Mouse (Mus musculus): ENCODE measurements at regions not wholly inside any gene's neighbourhood (a gene's known extent, or its start where the extent isn't known, plus 50 kb on each side); places are given as distances from the start of the nearest gene placed in this dataset.

DNA sequence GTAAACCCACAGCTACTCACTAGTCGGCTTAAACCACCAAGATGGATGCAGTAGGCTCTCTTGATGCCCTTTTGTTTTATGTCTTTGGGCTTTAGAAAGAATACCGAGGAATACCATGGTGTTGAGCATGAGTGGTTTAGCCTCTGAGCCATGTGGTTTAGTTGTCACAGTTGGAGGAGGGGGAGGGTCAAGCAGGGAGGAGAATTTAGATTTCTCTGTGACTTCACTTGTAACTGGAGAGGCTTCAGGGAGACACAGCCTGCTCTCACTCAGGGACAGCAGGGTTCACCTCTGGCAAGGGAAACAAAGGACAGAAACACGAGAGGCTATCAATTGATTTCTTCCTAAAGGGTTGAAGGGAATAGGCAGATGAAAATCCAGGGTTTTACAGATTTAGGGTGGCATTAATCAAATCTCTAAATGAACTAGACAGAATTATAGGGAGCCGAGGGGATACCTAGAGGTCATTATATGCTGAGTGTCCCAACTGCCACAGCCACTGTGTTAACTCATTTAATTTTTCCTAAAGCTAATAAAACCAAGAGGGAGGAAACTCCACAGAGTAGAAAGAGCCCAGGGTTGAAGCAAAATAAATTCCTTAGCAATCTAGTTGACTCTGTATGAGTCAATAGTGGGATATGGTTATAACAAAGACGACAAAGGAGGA, 2113.7 kb upstream of the 5930422O12Rik start:
- H3K4me1 ChIP-seq, result peaks cover 15% of the 10 kb centered on the region
- H3K27me3 ChIP-seq (replicated peaks), result no peaks in the 10 kb centered on the region
- no peak for ATAC-seq (ENCODE audit: extremely low read depth, insufficient number of reproducible peaks, low FRiP score, low TSS enrichment)
- H3K4me2 ChIP-seq, result peak overlapping the region; percentile 60
- 0 out of 2 replicates have a peak overlapping the region, but pooled peaks have one; percentile 5 for H3K27ac ChIP-seq (replicated peaks)
- 45% methylated on average over 5 of the region's 5 CpGs for WGBS
- H3K4me3 ChIP-seq, result 0 out of 2 replicates have a peak overlapping the region, but pooled peaks have one; percentile 8
- peaks cover 4% of the 10 kb centered on the region; the same call in 1 of the 2 replicates for H3K9me3 ChIP-seq
- H3K36me3 ChIP-seq, result no peaks in the 10 kb centered on the region
- H3K9ac ChIP-seq, result peak overlapping the region; percentile 28; the same call in 1 of the 2 replicates

DNA sequence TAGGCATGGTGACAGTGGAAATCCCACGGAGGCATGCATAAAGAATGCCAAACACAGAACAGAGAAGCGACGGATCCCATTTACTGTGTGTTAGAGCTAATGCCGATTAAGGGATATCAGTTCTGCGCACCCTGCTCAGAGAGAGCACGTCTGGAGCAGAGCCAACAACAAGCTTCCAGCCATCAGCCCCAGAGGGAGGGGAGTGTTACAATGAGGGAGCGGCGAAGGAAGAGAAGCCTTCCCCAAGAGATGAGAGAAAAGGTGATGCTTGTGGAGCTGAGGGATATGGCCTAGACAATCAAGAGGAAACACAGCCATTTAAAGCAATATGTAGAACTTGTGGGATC, 2113.2 kb upstream of the 5930422O12Rik start:
- H3K9ac ChIP-seq, result peak overlapping the region; percentile 28; the same call in 1 of the 2 replicates
- peaks cover 15% of the 10 kb centered on the region for H3K4me1 ChIP-seq
- peak overlapping the region; percentile 60 for H3K4me2 ChIP-seq

DNA sequence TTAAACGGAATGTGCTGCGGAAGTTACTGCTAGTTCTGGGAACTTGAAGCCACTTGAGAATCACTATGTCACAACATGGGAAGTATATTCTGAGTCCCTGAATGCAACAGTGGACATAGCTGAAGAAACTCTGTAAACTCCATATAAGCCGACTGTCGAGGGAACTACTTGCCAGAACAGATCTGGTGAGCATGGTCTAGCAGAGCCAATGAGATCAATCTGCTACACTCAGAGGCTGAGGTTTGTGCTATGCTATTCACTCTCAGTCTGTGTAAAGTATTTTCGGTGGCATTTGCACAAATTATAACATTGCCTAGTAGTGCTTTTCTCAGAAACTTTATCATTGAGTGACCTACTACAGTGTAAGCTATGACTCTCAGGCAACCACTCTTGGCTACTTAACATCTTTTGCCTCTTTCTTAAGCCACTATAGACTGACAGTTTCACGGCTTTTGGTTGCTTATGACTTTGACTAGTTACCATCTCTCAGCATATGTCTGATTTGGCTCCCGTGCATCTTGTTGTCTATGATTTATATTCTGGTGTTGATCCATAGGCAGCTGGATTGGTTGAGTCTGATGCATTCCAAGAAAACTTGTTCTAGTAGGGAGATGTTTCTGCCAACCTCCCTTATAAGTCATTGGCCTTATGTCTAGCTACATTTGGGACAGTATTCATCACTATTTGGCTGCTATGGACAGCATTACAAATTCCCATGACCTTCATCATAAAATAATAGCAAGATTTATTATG, 2094.8 kb upstream of the 5930422O12Rik start:
- Histone ChIP-seq H3K27ac (replicated peaks) (no peak overlapping the region), H3K9me3 (no peaks in the 10 kb centered on the region), H3K9ac (no peak overlapping the region), H3K36me3 (no peaks in the 10 kb centered on the region), H3K4me3 (no peak overlapping the region), H3K4me1 (no peaks in the 10 kb centered on the region), H3K27me3 (replicated peaks) (no peaks in the 10 kb centered on the region), H3K4me2 (no peak overlapping the region)
- 80% methylated on average over 7 of the region's 7 CpGs for WGBS
- ATAC-seq (ENCODE audit: extremely low read depth, insufficient number of reproducible peaks, low FRiP score, low TSS enrichment), result no peak

More for the DNA sequence above, 2113.2 kb upstream of the 5930422O12Rik start:
- Histone ChIP-seq H3K27ac (replicated peaks) (0 out of 2 replicates have a peak overlapping the region, but pooled peaks have one; percentile 5), H3K9me3 (peaks cover 4% of the 10 kb centered on the region; the same call in 1 of the 2 replicates), H3K36me3 (no peaks in the 10 kb centered on the region), H3K27me3 (replicated peaks) (no peaks in the 10 kb centered on the region), H3K4me3 (0 out of 2 replicates have a peak overlapping the region, but pooled peaks have one; percentile 8)
- no peak for ATAC-seq (ENCODE audit: extremely low read depth, insufficient number of reproducible peaks, low FRiP score, low TSS enrichment)
- 20% methylated on average over 8 of the region's 8 CpGs for WGBS

DNA sequence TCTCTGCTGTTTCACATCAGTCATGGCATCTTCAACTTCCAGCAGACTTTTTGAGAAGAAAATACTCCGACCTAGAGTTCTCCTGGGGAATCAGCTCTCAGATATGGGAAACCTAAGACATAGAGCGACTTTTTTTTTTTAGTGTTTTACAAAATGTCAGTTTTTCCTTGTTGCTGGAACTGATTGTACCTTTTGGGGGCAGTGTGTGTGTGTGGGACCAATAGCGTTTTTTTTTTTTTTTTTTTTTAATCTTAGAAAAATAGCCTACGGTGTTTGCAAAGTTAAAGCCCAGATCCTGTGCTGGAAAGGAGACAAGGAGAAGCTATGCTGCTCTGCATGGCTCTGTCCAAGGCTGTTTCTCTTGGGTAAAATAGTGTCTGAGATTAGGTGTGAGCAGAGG, 2080.0 kb upstream of the 5930422O12Rik start:
- Histone ChIP-seq H3K4me3 (no peak overlapping the region), H3K9ac (no peak overlapping the region), H3K4me2 (no peak overlapping the region), H3K36me3 (no peaks in the 10 kb centered on the region), H3K27me3 (replicated peaks) (no peaks in the 10 kb centered on the region), H3K27ac (replicated peaks) (no peak overlapping the region), H3K4me1 (no peaks in the 10 kb centered on the region), H3K9me3 (0 out of 2 replicates have a peak, but pooled peaks cover 4% of the 10 kb centered on the region)
- ATAC-seq (ENCODE audit: extremely low read depth, insufficient number of reproducible peaks, low FRiP score, low TSS enrichment), result no peak
- WGBS, result 50% methylated on average over 4 of the region's 4 CpGs

DNA sequence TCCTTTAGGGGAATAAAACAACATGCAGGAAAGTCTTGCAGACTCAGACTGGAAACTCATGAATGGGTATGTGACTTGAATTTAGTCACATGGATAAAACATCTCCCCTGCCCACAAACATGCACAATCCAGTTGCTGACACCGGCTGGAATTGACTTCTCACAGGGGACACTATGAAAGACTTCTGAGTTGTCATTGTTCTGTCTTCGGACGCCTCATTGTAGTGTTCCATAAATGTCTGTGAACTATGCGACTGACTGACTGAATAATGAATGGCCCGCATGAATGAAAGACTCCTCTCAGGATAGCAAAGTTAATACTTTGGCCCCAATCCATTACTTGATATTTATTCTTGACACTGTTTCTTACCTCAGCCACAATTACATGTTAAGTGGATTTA, 2058.9 kb upstream of the 5930422O12Rik start:
- Histone ChIP-seq H3K27me3 (replicated peaks) (no peaks in the 10 kb centered on the region), H3K9me3 (no peaks in the 10 kb centered on the region), H3K4me2 (no peak overlapping the region), H3K27ac (replicated peaks) (no peak overlapping the region), H3K4me1 (0 out of 2 replicates have a peak, but pooled peaks cover 3% of the 10 kb centered on the region), H3K4me3 (no peak overlapping the region), H3K36me3 (no peaks in the 10 kb centered on the region), H3K9ac (no peak overlapping the region)
- no peak for ATAC-seq (ENCODE audit: extremely low read depth, insufficient number of reproducible peaks, low FRiP score, low TSS enrichment)
- 69% methylated on average over 5 of the region's 5 CpGs for WGBS

DNA sequence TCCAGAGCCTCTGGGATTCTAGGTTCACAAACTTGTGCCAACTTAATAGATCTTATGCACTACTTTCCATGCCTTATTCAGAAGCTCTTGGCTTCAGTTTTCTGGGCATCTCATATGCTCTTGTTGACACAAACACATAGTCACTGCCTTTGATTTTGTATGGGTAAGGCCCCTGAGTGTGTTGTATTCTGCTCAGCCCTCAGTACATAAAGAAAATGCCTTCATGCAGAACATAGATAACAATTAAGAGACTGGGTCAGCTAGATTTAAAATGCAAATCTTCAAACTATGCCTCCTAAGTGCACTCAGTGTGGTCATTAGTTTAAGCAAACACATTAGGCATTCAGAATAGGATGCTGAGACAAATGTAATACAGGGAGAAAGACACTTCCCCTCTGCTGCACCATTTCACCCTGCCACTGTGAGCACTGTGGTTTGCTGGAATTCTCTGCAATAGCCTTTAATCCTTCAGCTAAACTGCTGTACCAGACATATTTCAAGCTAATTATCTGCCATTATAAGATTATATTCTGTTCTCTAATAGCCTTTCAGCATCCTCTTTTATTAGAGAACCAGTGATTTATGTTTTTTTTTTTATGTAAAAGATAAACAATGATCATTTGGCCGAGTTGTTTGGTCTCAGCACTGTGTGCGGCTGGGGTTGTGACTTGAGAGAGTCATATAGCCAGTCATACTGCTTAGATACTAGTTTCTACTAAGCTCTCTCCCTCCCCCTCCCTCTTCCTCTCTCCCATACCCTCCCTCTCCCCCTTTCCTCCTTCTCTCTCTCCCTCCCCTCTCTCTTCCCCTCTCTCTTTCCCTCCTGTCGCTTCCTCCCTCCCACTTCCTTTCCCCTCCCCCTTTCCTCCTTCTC, 2058.1 kb upstream of the 5930422O12Rik start:
- Histone ChIP-seq H3K9ac (no peak overlapping the region), H3K4me2 (no peak overlapping the region), H3K9me3 (no peaks in the 10 kb centered on the region), H3K4me3 (no peak overlapping the region), H3K27me3 (replicated peaks) (no peaks in the 10 kb centered on the region), H3K4me1 (0 out of 2 replicates have a peak, but pooled peaks cover 3% of the 10 kb centered on the region), H3K36me3 (no peaks in the 10 kb centered on the region), H3K27ac (replicated peaks) (no peak overlapping the region)
- WGBS, result 42% methylated on average over 3 of the region's 3 CpGs
- ATAC-seq (ENCODE audit: extremely low read depth, insufficient number of reproducible peaks, low FRiP score, low TSS enrichment), result no peak

DNA sequence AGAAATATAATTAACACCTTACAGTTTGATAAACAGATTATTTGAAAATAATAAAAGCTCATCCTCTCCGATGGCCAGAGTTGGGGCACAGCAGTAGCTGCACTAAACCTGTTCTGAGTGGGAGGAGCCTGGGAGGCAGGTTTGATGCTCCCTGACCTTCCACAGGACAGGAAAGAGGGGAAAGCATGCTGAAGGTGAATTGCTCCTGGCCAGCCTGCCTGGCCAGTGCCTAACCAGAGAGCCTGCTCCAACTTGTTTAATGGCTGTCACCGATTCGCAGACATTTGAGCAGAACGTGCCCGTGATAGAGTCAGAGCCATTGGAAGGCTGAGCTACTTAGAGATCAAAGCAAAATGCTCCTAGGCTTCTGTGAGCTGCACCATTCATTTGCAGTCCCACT, 2056.9 kb upstream of the 5930422O12Rik start:
- no peak overlapping the region for H3K4me3 ChIP-seq
- 69% methylated on average over 5 of the region's 5 CpGs for WGBS

DNA sequence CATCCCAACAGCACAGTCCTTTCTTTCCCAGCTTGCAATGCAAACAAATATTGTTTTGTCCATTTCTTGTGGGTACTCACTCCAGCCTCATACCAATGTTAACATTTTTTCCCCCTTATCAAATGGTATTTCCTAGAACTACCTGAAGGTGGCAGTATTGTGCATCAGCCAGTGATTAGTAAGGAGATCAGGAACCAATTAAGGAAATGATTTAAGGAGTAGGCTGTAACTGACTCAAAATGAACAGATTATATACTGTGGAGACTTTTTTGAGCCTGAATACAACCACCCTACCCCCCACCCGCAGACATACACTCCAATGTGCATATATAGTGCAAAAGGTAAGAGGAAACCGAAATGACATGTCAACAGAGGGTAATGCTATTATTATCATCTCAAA, 2056.1 kb upstream of the 5930422O12Rik start:
- 64% methylated on average over 2 of the region's 2 CpGs for WGBS
- Histone ChIP-seq H3K9ac (no peak overlapping the region), H3K27ac (replicated peaks) (no peak overlapping the region), H3K4me1 (0 out of 2 replicates have a peak, but pooled peaks cover 3% of the 10 kb centered on the region), H3K36me3 (no peaks in the 10 kb centered on the region), H3K9me3 (no peaks in the 10 kb centered on the region), H3K4me3 (no peak overlapping the region), H3K27me3 (replicated peaks) (no peaks in the 10 kb centered on the region), H3K4me2 (no peak overlapping the region)
- ATAC-seq (ENCODE audit: extremely low read depth, insufficient number of reproducible peaks, low FRiP score, low TSS enrichment), result no peak

More for the DNA sequence above, 2056.9 kb upstream of the 5930422O12Rik start:
- no peak overlapping the region for H3K9ac ChIP-seq
- no peak overlapping the region for H3K27ac ChIP-seq (replicated peaks)
- ATAC-seq (ENCODE audit: extremely low read depth, insufficient number of reproducible peaks, low FRiP score, low TSS enrichment), result no peak
- no peak overlapping the region for H3K4me2 ChIP-seq
- H3K9me3 ChIP-seq, result no peaks in the 10 kb centered on the region
- H3K36me3 ChIP-seq, result no peaks in the 10 kb centered on the region
- H3K4me1 ChIP-seq, result 0 out of 2 replicates have a peak, but pooled peaks cover 3% of the 10 kb centered on the region
- no peaks in the 10 kb centered on the region for H3K27me3 ChIP-seq (replicated peaks)

DNA sequence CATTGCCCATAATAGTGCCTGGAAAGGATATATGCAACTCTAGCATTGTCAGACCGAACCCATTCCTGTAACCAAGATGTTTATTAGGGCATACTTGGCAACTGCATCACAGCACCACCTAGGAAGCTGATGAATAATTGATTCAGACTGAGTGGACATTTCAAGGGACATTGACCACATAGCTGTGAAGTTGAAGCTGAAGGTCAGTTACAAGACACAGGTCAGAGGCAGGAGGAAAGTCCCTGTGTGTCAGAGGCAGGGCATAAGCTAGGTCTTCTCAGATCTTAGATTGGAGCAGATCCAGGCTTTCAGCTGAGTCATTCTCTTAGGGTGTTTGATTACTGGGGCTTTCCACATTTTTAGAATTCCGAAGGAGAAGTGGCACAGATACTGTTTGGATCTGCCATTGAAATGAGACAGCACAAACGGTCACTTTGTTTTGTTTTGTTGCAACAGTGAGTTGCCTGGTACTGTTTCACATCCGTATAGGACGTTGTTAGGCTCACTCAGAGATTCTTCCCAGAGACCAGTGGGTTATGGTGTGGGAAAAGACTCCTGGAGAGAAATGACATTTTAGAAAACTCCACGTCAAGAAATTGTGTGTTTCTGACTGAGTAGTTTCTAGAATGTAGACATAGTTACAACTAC, 2055.2 kb upstream of the 5930422O12Rik start:
- WGBS, result 58% methylated on average over 6 of the region's 6 CpGs

DNA sequence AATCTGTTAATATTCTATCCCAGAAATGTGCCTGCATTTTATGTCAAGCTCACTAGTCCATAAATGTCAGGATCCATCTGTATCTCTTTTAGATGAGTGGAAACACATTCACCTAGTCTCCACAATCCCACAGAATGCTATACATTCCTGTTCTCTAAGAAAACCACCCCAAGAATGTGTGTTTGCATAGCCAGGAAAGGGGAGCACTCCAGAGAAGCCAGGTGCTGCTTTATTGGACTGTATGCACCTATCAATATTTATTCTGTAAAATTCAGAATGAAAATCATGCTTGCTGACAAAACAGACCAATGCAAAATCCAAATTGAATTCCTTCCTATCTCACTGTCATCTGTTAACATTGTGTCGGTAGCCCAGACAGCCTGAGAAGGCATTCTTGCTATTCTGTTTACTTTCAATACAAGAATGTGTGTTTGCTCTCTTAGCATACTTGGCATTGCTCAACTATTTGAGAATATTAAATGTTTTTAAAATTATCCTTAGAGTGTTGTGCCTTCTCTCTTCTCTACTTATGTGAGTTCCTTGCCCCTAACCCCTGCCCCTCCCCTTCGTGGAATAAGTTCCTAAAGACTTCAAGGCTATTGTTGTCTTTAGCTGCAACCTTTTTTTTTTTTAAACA, 2050.7 kb upstream of the 5930422O12Rik start:
- H3K27ac ChIP-seq (replicated peaks), result no peak overlapping the region
- 50% methylated on average over 2 of the region's 2 CpGs for WGBS
- H3K9me3 ChIP-seq, result no peaks in the 10 kb centered on the region
- no peaks in the 10 kb centered on the region for H3K36me3 ChIP-seq
- no peak overlapping the region for H3K9ac ChIP-seq
- H3K27me3 ChIP-seq (replicated peaks), result no peaks in the 10 kb centered on the region
- no peak for ATAC-seq (ENCODE audit: extremely low read depth, insufficient number of reproducible peaks, low FRiP score, low TSS enrichment)
- no peak overlapping the region for H3K4me2 ChIP-seq
- H3K4me1 ChIP-seq, result no peaks in the 10 kb centered on the region
- H3K4me3 ChIP-seq, result no peak overlapping the region

More for the DNA sequence above, 2055.2 kb upstream of the 5930422O12Rik start:
- Histone ChIP-seq H3K9me3 (no peaks in the 10 kb centered on the region), H3K27ac (replicated peaks) (no peak overlapping the region), H3K36me3 (no peaks in the 10 kb centered on the region), H3K9ac (no peak overlapping the region), H3K27me3 (replicated peaks) (no peaks in the 10 kb centered on the region), H3K4me3 (no peak overlapping the region), H3K4me1 (0 out of 2 replicates have a peak, but pooled peaks cover 3% of the 10 kb centered on the region), H3K4me2 (no peak overlapping the region)
- no peak for ATAC-seq (ENCODE audit: extremely low read depth, insufficient number of reproducible peaks, low FRiP score, low TSS enrichment)
